Mouse (Mus musculus) cerebellum, postnatal 25 days (tissue): ENCODE measurements around the gene Kcnh2.

Experiments used
- DNase-seq, 2 experiments: peaks; one replicate each; pipeline ENCODE4 v3.0.0; 2021; ENCODE audit warnings: mixed read lengths in 2 of 2

Gene Kcnh2

GRCm38 (mm10) chr5:24308621-24309020 is 42.8 kb downstream of the Kcnh2 start:
- no peak for DNase-seq

GRCm38 (mm10) chr5:24307118-24307777 is 44.2 kb downstream of the Kcnh2 start:
- no peak for DNase-seq

DNA sequence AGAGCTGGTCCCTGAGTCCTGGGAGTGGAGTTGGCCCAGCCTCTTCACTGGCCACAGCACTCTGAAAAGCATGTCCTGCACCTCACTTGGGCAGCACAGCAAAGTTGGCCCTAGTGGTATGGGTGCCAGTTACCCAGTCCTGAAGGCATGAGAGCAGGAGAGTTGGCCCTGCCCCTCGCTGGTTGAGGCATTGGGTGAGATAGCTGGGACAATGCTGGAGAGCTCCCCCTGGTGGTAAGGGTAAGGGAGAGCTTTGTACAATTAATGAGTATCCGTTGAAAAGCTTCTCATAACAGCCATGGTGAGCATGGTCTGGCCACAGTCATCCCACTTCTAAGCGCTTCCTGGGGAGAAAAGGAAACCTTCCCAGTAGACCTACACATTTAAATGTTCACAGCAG is 48.2 kb downstream of the Kcnh2 start:
- no peak for DNase-seq

- peak in 1 of 2 experiments; percentile 13 for DNase-seq
Observed at GRCm38 (mm10) chr5:24299845-24300589, 51.4 kb downstream of the Kcnh2 start.

DNA sequence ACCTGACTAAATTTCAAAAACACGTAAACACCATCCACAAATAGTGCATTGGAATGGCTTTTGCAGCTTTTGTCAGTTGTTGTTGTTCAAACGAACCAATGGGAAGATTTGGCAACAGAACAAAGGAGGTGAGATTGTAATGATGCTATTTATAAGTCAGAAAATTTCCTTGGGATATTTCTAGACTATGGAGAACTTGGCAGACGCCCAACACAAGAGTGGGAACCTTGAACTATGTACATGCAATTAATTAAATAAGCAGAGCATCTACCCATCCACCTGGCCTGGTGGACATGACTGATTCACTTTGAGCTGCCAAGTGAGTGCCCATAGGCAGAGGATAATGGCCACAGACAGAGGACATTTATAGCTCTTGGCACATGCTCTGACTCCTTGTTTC is 59.5 kb downstream of the Kcnh2 start:
- DNase-seq = no peak

- no peak for DNase-seq
Observed at GRCm38 (mm10) chr5:24286221-24286970, 65.0 kb downstream of the Kcnh2 start.

GRCm38 (mm10) chr5:24284145-24284544 is 67.3 kb downstream of the Kcnh2 start:
- no peak for DNase-seq

DNA sequence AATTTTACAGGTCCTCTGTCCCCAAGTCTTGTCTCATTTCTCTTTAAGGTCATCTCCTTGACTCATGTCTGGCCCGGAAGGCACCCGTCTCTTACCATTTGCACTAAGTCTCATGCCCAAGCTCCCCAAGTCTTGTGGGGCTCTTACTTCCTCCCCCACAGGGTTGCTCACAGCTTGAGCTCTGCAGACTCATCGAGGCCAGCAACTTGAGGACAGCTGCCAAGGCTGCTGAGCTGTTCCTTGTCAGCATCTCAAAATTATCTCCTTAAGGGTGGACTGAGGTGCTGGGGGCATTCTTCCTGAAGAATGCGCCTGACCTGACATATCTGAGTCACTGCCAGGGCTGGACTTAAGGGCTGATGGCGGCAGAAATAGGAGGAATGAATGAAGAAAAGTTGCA is 68.2 kb downstream of the Kcnh2 start:
- DNase-seq = no peak

DNA sequence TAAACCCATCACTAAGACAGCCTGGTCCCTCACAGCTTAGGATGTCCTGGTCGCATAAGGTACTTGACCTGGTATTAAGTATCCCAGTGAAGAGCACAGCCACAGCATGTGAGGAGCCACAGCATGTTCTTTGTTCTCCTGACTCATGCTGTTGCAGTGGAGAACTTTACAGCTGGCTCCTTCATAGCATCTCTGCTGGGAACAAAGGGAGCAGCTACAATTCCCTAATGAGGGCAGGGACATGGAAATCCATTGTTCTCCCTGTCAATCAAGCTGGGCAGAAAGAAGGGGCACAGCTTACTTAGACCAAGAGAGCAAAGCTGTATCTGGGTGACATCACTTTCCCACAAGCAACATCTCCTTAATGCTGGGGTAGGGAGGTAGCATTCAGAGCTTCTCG is 70.9 kb downstream of the Kcnh2 start:
- no peak for DNase-seq

- no peak for DNase-seq
Observed at GRCm38 (mm10) chr5:24279527-24279926, 71.9 kb downstream of the Kcnh2 start.

GRCm38 (mm10) chr5:24278206-24278605 is 73.2 kb downstream of the Kcnh2 start:
- peak in 1 of 2 experiments; percentile 34 for DNase-seq

- DNase-seq = no peak
Observed at GRCm38 (mm10) chr5:24273683-24274621, 77.5 kb downstream of the Kcnh2 start.

DNA sequence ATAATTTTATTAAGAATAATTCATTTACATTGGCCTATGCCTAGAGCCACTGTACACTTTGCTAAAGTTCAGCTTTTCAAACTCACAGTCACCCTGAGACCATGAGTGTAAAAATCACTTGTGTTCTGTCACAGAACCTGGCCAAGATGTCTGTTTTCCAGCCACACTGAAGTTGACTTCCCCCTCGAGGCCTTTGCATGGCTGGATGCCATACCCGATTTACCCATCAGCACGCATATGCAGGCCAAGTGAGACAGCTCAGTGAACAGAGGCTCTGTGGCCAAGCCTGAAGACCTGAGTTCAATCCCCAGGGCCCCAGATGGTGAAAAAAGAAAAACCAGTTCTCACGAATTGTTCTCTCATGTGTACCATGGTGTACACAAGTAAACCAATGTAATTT is 80.5 kb downstream of the Kcnh2 start:
- DNase-seq = no peak
